Mouse (Mus musculus) CD8-positive naive resting alpha-beta T cell, adult 57 days (primary cell): ENCODE measurements around the gene Krtap3-3. TPM values are rescaled to one million over a fixed set of nuclear protein-coding genes. Genes with fewer than 3 reads are reported as not detected.

Experiments
- total RNA-seq: library from RNA; stranded (reverse); gene quantifications from one replicate; pipeline ENCODE4 v1.2.4, GENCODE M21; 2023

The Krtap3-3 gene
- not detected for total RNA-seq

GRCm38 (mm10) chr11:99550765-99551164, at the start of gene Krtap3-3:
Gene Krtap3-3 (minus strand): TSS chr11:99550865.

GRCm38 (mm10) chr11:99597742-99598141, 47.1 kb upstream of the Krtap3-3 start, which contains the start of gene Krtap9-3:
Gene Krtap9-3 (minus strand): TSS chr11:99598105.

GRCm38 (mm10) chr11:99590981-99591380, 40.3 kb upstream of the Krtap3-3 start, which contains the start of gene Krtap1-3:
Gene Krtap1-3 (minus strand): TSS chr11:99591339.

GRCm38 (mm10) chr11:99583245-99583704, 32.6 kb upstream of the Krtap3-3 start, which contains the start of gene Krtap1-4:
Gene Krtap1-4 (minus strand): TSS chr11:99583654.

GRCm38 (mm10) chr11:99580636-99581035, 30.0 kb upstream of the Krtap3-3 start, which contains the start of gene Krtap1-5:
Gene Krtap1-5 (minus strand): TSS chr11:99581016.

GRCm38 (mm10) chr11:99566530-99566929, 15.9 kb upstream of the Krtap3-3 start, which contains the start of gene Krtap3-1:
Gene Krtap3-1 (minus strand): TSS chr11:99566630.

GRCm38 (mm10) chr11:99559366-99559765, 8.7 kb upstream of the Krtap3-3 start, which contains the start of gene Gm11939:
Gene Gm11939 (minus strand): TSS chr11:99559466.

GRCm38 (mm10) chr11:99556753-99557152, 6.1 kb upstream of the Krtap3-3 start, which contains the start of gene Krtap3-2:
Gene Krtap3-2 (minus strand): TSS chr11:99556853.

GRCm38 (mm10) chr11:99521288-99521860, 29.3 kb downstream of the Krtap3-3 start, which contains the start of gene Krt39:
Gene Krt39 (minus strand): TSS chr11:99521338.

Other genes starting within 250 kb of the Krtap3-3 start
- not detected for gene Krt25, start 227.9 kb downstream of the Krtap3-3 start, total RNA-seq
- gene Krt26, start 212.9 kb downstream of the Krtap3-3 start, total RNA-seq, result not detected
- gene Krt27, start 199.8 kb downstream of the Krtap3-3 start, total RNA-seq, result not detected
- not detected for gene Krt28, start 176.0 kb downstream of the Krtap3-3 start, total RNA-seq
- gene Krt10, start 161.5 kb downstream of the Krtap3-3 start, total RNA-seq, result 1.4 TPM
- gene Krt12, start 128.6 kb downstream of the Krtap3-3 start, total RNA-seq, result not detected
- gene Krt20, start 112.7 kb downstream of the Krtap3-3 start, total RNA-seq, result not detected
- gene Krt23, start 57.7 kb downstream of the Krtap3-3 start, total RNA-seq, result not detected
- not detected for gene Krt39, start 29.5 kb downstream of the Krtap3-3 start, total RNA-seq
- gene Krt40, start 7.7 kb downstream of the Krtap3-3 start, total RNA-seq, result not detected
- not detected for gene Krtap3-2, start 6.0 kb upstream of the Krtap3-3 start, total RNA-seq
- gene Gm11939, start 8.6 kb upstream of the Krtap3-3 start, total RNA-seq, result not detected
- gene Krtap3-1, start 15.8 kb upstream of the Krtap3-3 start, total RNA-seq, result not detected
- gene Krtap1-5, start 30.2 kb upstream of the Krtap3-3 start, total RNA-seq, result not detected
- not detected for gene Krtap1-4, start 32.8 kb upstream of the Krtap3-3 start, total RNA-seq
- gene Krtap1-3, start 40.5 kb upstream of the Krtap3-3 start, total RNA-seq, result not detected
- gene Krtap9-3, start 47.2 kb upstream of the Krtap3-3 start, total RNA-seq, result not detected
- gene Gm11938, start 52.4 kb upstream of the Krtap3-3 start, total RNA-seq, result not detected
- gene Gm11937, start 59.3 kb upstream of the Krtap3-3 start, total RNA-seq, result not detected
- gene Krtap2-4, start 64.0 kb upstream of the Krtap3-3 start, total RNA-seq, result not detected
- not detected for gene Gm11562, start 69.6 kb upstream of the Krtap3-3 start, total RNA-seq
- gene Krtap4-1, start 77.4 kb upstream of the Krtap3-3 start, total RNA-seq, result not detected
- not detected for gene Krtap4-2, start 84.2 kb upstream of the Krtap3-3 start, total RNA-seq
- not detected for gene Krtap4-7, start 93.2 kb upstream of the Krtap3-3 start, total RNA-seq
- gene Gm11555, start 99.4 kb upstream of the Krtap3-3 start, total RNA-seq, result not detected
- gene Gm11563, start 108.1 kb upstream of the Krtap3-3 start, total RNA-seq, result not detected
- not detected for gene Krtap4-6, start 115.1 kb upstream of the Krtap3-3 start, total RNA-seq
- gene Gm14190, start 139.9 kb upstream of the Krtap3-3 start, total RNA-seq, result not detected
- not detected for gene Gm14180, start 183.4 kb upstream of the Krtap3-3 start, total RNA-seq
- not detected for gene Gm11595, start 222.0 kb upstream of the Krtap3-3 start, total RNA-seq
- gene Krtap4-8, start 229.8 kb upstream of the Krtap3-3 start, total RNA-seq, result not detected
- gene Krtap4-9, start 234.3 kb upstream of the Krtap3-3 start, total RNA-seq, result not detected
- gene Gm11596, start 242.6 kb upstream of the Krtap3-3 start, total RNA-seq, result not detected
- gene Gm11569, start 248.1 kb upstream of the Krtap3-3 start, total RNA-seq, result not detected